Mouse (Mus musculus): ENCODE results near the gene Siglec1. TPM values are rescaled to one million over a fixed set of nuclear protein-coding genes. Genes with fewer than 3 reads are reported as not detected.
"Not testable (repeated sequence)": the region's sequence is repeated elsewhere in the genome, so short reads cannot be mapped to it uniquely, and the experiment has no call there.

Gene Siglec1
- polyA plus RNA-seq, 1 experiment from 2014 or later, result 0.22 TPM

- H3K27ac ChIP-seq (ENCODE audit: low read length), result no peak overlapping the region
- H3K36me3 ChIP-seq (ENCODE audit: control insufficient read depth, insufficient read depth, low read length), result no peaks in the 10 kb centered on the region
- no peaks in the 10 kb centered on the region for H3K9me3 ChIP-seq (ENCODE audit: control insufficient read depth, low read depth, low read length)
- H3K4me2 ChIP-seq (replicated peaks; ENCODE audit: low read depth, low read length), result peak overlapping the region; percentile 98
- peaks cover 15% of the 10 kb centered on the region; the same call in 1 of the 2 replicates for H3K4me1 ChIP-seq (ENCODE audit: control insufficient read depth, insufficient read depth, low read length)
- peak overlapping the region; percentile 64 for H3K9ac ChIP-seq (replicated peaks; ENCODE audit: low read depth, low read length)
- H3K27me3 ChIP-seq (ENCODE audit: control insufficient read depth, insufficient read depth, low read length), result peaks cover 11% of the 10 kb centered on the region
- ATAC-seq (ENCODE audit: insufficient number of reproducible peaks, insufficient read depth, low FRiP score, low read depth), result peak; percentile 29
- peak overlapping the region; percentile 55 for H3K4me3 ChIP-seq (ENCODE audit: low read depth, low read length)
- WGBS, result 2% methylated on average over 113 of the region's 115 CpGs
These were observed 45.4 kb downstream of the Siglec1 start for GRCm38 (mm10) chr2:131040854-131041825.

GRCm38 (mm10) chr2:131038675-131039074 lies 47.9 kb downstream of the Siglec1 start:
- Histone ChIP-seq H3K27ac (ENCODE audit: low read length) (no peak overlapping the region), H3K27me3 (ENCODE audit: control insufficient read depth, insufficient read depth, low read length) (peaks cover 11% of the 10 kb centered on the region), H3K9ac (replicated peaks; ENCODE audit: low read depth, low read length) (no peak overlapping the region), H3K9me3 (ENCODE audit: control insufficient read depth, low read depth, low read length) (no peaks in the 10 kb centered on the region), H3K4me2 (replicated peaks; ENCODE audit: low read depth, low read length) (no peak overlapping the region), H3K36me3 (ENCODE audit: control insufficient read depth, insufficient read depth, low read length) (no peaks in the 10 kb centered on the region), H3K4me1 (ENCODE audit: control insufficient read depth, insufficient read depth, low read length) (0 out of 2 replicates have a peak, but pooled peaks cover 3% of the 10 kb centered on the region), H3K4me3 (ENCODE audit: low read depth, low read length) (no peak overlapping the region)
- ATAC-seq (ENCODE audit: insufficient number of reproducible peaks, insufficient read depth, low FRiP score, low read depth), result no peak
- 81% methylated on average over 5 of the region's 5 CpGs for WGBS

- no peak for ATAC-seq (ENCODE audit: insufficient number of reproducible peaks, insufficient read depth, low FRiP score, low read depth)
- WGBS, result 85% methylated on average over 6 of the region's 6 CpGs
- no peaks in the 10 kb centered on the region for H3K36me3 ChIP-seq (ENCODE audit: control insufficient read depth, insufficient read depth, low read length)
- H3K9me3 ChIP-seq (ENCODE audit: control insufficient read depth, low read depth, low read length), result no peaks in the 10 kb centered on the region
- H3K27me3 ChIP-seq (ENCODE audit: control insufficient read depth, insufficient read depth, low read length), result peaks cover 11% of the 10 kb centered on the region
- no peak overlapping the region for H3K4me3 ChIP-seq (ENCODE audit: low read depth, low read length)
- no peak overlapping the region for H3K4me2 ChIP-seq (replicated peaks; ENCODE audit: low read depth, low read length)
- no peak overlapping the region for H3K9ac ChIP-seq (replicated peaks; ENCODE audit: low read depth, low read length)
- H3K27ac ChIP-seq (ENCODE audit: low read length), result no peak overlapping the region
- 0 out of 2 replicates have a peak, but pooled peaks cover 3% of the 10 kb centered on the region for H3K4me1 ChIP-seq (ENCODE audit: control insufficient read depth, insufficient read depth, low read length)
These were observed 48.4 kb downstream of the Siglec1 start for GRCm38 (mm10) chr2:131038197-131038596.

GRCm38 (mm10) chr2:131037226-131037990 lies 49.2 kb downstream of the Siglec1 start:
- H3K27me3 ChIP-seq (ENCODE audit: control insufficient read depth, insufficient read depth, low read length), result peaks cover 11% of the 10 kb centered on the region
- no peaks in the 10 kb centered on the region for H3K9me3 ChIP-seq (ENCODE audit: control insufficient read depth, low read depth, low read length)
- H3K4me2 ChIP-seq (replicated peaks; ENCODE audit: low read depth, low read length), result no peak overlapping the region
- 35% methylated on average over 17 of the region's 17 CpGs for WGBS
- H3K4me1 ChIP-seq (ENCODE audit: control insufficient read depth, insufficient read depth, low read length), result 0 out of 2 replicates have a peak, but pooled peaks cover 3% of the 10 kb centered on the region
- no peak overlapping the region for H3K9ac ChIP-seq (replicated peaks; ENCODE audit: low read depth, low read length)
- no peak overlapping the region for H3K27ac ChIP-seq (ENCODE audit: low read length)
- no peak for ATAC-seq (ENCODE audit: insufficient number of reproducible peaks, insufficient read depth, low FRiP score, low read depth)
- no peaks in the 10 kb centered on the region for H3K36me3 ChIP-seq (ENCODE audit: control insufficient read depth, insufficient read depth, low read length)
- H3K4me3 ChIP-seq (ENCODE audit: low read depth, low read length), result no peak overlapping the region

- H3K4me2 ChIP-seq (replicated peaks; ENCODE audit: low read depth, low read length), result no peak overlapping the region
- no peak for ATAC-seq (ENCODE audit: insufficient number of reproducible peaks, insufficient read depth, low FRiP score, low read depth)
- no peak overlapping the region for H3K27ac ChIP-seq (ENCODE audit: low read length)
These were observed 49.8 kb downstream of the Siglec1 start for GRCm38 (mm10) chr2:131036757-131037156.

GRCm38 (mm10) chr2:131036343-131036742 lies 50.2 kb downstream of the Siglec1 start:
- no peak for ATAC-seq (ENCODE audit: insufficient number of reproducible peaks, insufficient read depth, low FRiP score, low read depth)
- H3K27ac ChIP-seq (ENCODE audit: low read length), result no peak overlapping the region
- H3K4me3 ChIP-seq (ENCODE audit: low read depth, low read length), result no peak overlapping the region
- H3K27me3 ChIP-seq (ENCODE audit: control insufficient read depth, insufficient read depth, low read length), result peaks cover 8% of the 10 kb centered on the region
- H3K4me1 ChIP-seq (ENCODE audit: control insufficient read depth, insufficient read depth, low read length), result 0 out of 2 replicates have a peak, but pooled peaks cover 3% of the 10 kb centered on the region
- H3K4me2 ChIP-seq (replicated peaks; ENCODE audit: low read depth, low read length), result no peak overlapping the region
- no peaks in the 10 kb centered on the region for H3K36me3 ChIP-seq (ENCODE audit: control insufficient read depth, insufficient read depth, low read length)
- no peaks in the 10 kb centered on the region for H3K9me3 ChIP-seq (ENCODE audit: control insufficient read depth, low read depth, low read length)
- H3K9ac ChIP-seq (replicated peaks; ENCODE audit: low read depth, low read length), result no peak overlapping the region
- 80% methylated on average over 2 of the region's 2 CpGs for WGBS

More at GRCm38 (mm10) chr2:131036757-131037156, 49.8 kb downstream of the Siglec1 start:
- H3K27me3 ChIP-seq (ENCODE audit: control insufficient read depth, insufficient read depth, low read length), result peaks cover 10% of the 10 kb centered on the region
- H3K36me3 ChIP-seq (ENCODE audit: control insufficient read depth, insufficient read depth, low read length), result no peaks in the 10 kb centered on the region
- H3K9me3 ChIP-seq (ENCODE audit: control insufficient read depth, low read depth, low read length), result no peaks in the 10 kb centered on the region
- 0 out of 2 replicates have a peak, but pooled peaks cover 3% of the 10 kb centered on the region for H3K4me1 ChIP-seq (ENCODE audit: control insufficient read depth, insufficient read depth, low read length)
- no peak overlapping the region for H3K4me3 ChIP-seq (ENCODE audit: low read depth, low read length)
- no peak overlapping the region for H3K9ac ChIP-seq (replicated peaks; ENCODE audit: low read depth, low read length)

GRCm38 (mm10) chr2:131031406-131031805 lies 55.2 kb downstream of the Siglec1 start:
- not testable (repeated sequence) for H3K4me1 ChIP-seq (ENCODE audit: control insufficient read depth, insufficient read depth, low read length); H3K36me3 ChIP-seq (ENCODE audit: control insufficient read depth, insufficient read depth, low read length); ATAC-seq (ENCODE audit: insufficient number of reproducible peaks, insufficient read depth, low FRiP score, low read depth); H3K27me3 ChIP-seq (ENCODE audit: control insufficient read depth, insufficient read depth, low read length); H3K4me3 ChIP-seq (ENCODE audit: low read depth, low read length); H3K9me3 ChIP-seq (ENCODE audit: control insufficient read depth, low read depth, low read length); H3K27ac ChIP-seq (ENCODE audit: low read length); H3K9ac ChIP-seq (replicated peaks; ENCODE audit: low read depth, low read length); H3K4me2 ChIP-seq (replicated peaks; ENCODE audit: low read depth, low read length)
- 55% methylated on average over 1 of the region's 1 CpGs for WGBS

- no peaks in the 10 kb centered on the region for H3K9me3 ChIP-seq (ENCODE audit: control insufficient read depth, low read depth, low read length)
- no peak overlapping the region for H3K27ac ChIP-seq (ENCODE audit: low read length)
- no peak for ATAC-seq (ENCODE audit: insufficient number of reproducible peaks, insufficient read depth, low FRiP score, low read depth)
- H3K4me2 ChIP-seq (replicated peaks; ENCODE audit: low read depth, low read length), result no peak overlapping the region
- H3K36me3 ChIP-seq (ENCODE audit: control insufficient read depth, insufficient read depth, low read length), result peaks cover 4% of the 10 kb centered on the region; the same call in 1 of the 2 replicates
- peaks cover 4% of the 10 kb centered on the region for H3K4me1 ChIP-seq (ENCODE audit: control insufficient read depth, insufficient read depth, low read length)
- H3K27me3 ChIP-seq (ENCODE audit: control insufficient read depth, insufficient read depth, low read length), result no peaks in the 10 kb centered on the region
- WGBS, result 85% methylated on average over 1 of the region's 1 CpGs
- no peak overlapping the region for H3K9ac ChIP-seq (replicated peaks; ENCODE audit: low read depth, low read length)
- no peak overlapping the region for H3K4me3 ChIP-seq (ENCODE audit: low read depth, low read length)
These were observed 55.6 kb downstream of the Siglec1 start for GRCm38 (mm10) chr2:131030998-131031397.

All from stomach, embryonic 14.5 days (tissue).